Mouse (Mus musculus) ES-E14 (cell line): ENCODE data around the gene Nkapl. TPM values are rescaled to one million over a fixed set of nuclear protein-coding genes. Genes with fewer than 3 reads are reported as not detected.
"Not testable (repeated sequence)": the region's sequence is repeated elsewhere in the genome, so short reads cannot be mapped to it uniquely, and the experiment has no call there.

Experiments used
- DNase-seq: peaks from one replicate; pipeline ENCODE4 v3.0.0-alpha.2; 2013; ENCODE audit warnings: low read depth, low spot score
- H3K27ac ChIP-seq: 2 replicates; pipeline ENCODE4 v1.5.1; 2012; ENCODE audit warnings: low read depth, mild to moderate bottlenecking, low read length, moderate library complexity, mixed read lengths; ENCODE audit not compliant: poor library complexity, insufficient read depth, severe bottlenecking
- H3K36me3 ChIP-seq: 2 replicates; pipeline ENCODE4 v1.6.1; 2012; ENCODE audit warnings: mild to moderate bottlenecking, low read length, moderate library complexity, mixed read lengths; ENCODE audit not compliant: control insufficient read depth, poor library complexity, insufficient read depth, severe bottlenecking
- H3K4me1 ChIP-seq, 2 experiments: fragments of 150-350 bp in 1 of 2; sonication (generic) in 1 of 2; 2 replicates each; pipeline ENCODE4 v1.6.1; 2012; ENCODE audit warnings: low read length in 2 of 2, mild to moderate bottlenecking in 1 of 2, mixed read lengths in 1 of 2; ENCODE audit not compliant: control insufficient read depth in 2 of 2, insufficient read depth in 2 of 2, poor library complexity in 1 of 2
- H3K4me3 ChIP-seq, 2 experiments: fragments of 150-350 bp in 1 of 2; sonication (generic) in 1 of 2; 2 replicates each; pipeline ENCODE4 v1.5.1; 2012; ENCODE audit warnings: low read length in 2 of 2, low read depth in 1 of 2, mild to moderate bottlenecking in 1 of 2, mixed read lengths in 1 of 2; ENCODE audit not compliant: insufficient read depth in 1 of 2, poor library complexity in 1 of 2, severe bottlenecking in 1 of 2
- H3K9ac ChIP-seq: 2 replicates; pipeline ENCODE4 v1.6.1; 2012; ENCODE audit warnings: low read depth, mild to moderate bottlenecking, low read length, mixed read lengths; ENCODE audit not compliant: poor library complexity, insufficient read depth, severe bottlenecking
- H3K9me3 ChIP-seq: fragments of 150-350 bp; sonication (generic); 2 replicates; pipeline ENCODE4 v1.6.1; 2012; ENCODE audit warnings: low read depth, mild to moderate bottlenecking, low read length; ENCODE audit not compliant: control insufficient read depth, insufficient read depth
- CHD2 ChIP-seq: IDR thresholded peaks from 2 replicates; pipeline ENCODE4 v1.6.1; 2014; ENCODE audit warnings: mild to moderate bottlenecking, low read depth, low read length, inconsistent platforms
- HCFC1 ChIP-seq: IDR thresholded peaks from 2 replicates; pipeline ENCODE4 v1.6.1; 2012; ENCODE audit warnings: low read length, inconsistent platforms, borderline replicate concordance; ENCODE audit not compliant: insufficient read depth
- MAFK ChIP-seq: IDR thresholded peaks from 2 replicates; pipeline ENCODE4 v1.6.1; 2014; ENCODE audit warnings: mild to moderate bottlenecking, low read depth, low read length, inconsistent platforms; ENCODE audit not compliant: insufficient read depth
- ZC3H11A ChIP-seq: IDR thresholded peaks from 2 replicates; pipeline ENCODE4 v1.6.1; 2012; ENCODE audit warnings: low read depth, mild to moderate bottlenecking, inconsistent platforms, low read length, borderline replicate concordance
- ZNF384 ChIP-seq: IDR thresholded peaks from 2 replicates; pipeline ENCODE4 v1.6.1; 2012; ENCODE audit warnings: low read depth, low read length, inconsistent platforms
- in situ Hi-C, 2 experiments: fragments of 600-800 bp; cut with MboI; formaldehyde crosslinking; loops; one replicate each; pipeline ENCODE4 v1.15.1; 2025; ENCODE audit warnings: low sequenced_read_pairs in 2 of 2, inconsistent platforms in 1 of 2; ENCODE audit not compliant: unreplicated experiment in 2 of 2
- total RNA-seq: library from RNA; depleted of rRNA; stranded (reverse); fragments of 300-350 nt; gene quantifications from 2 replicates; pipeline ENCODE4 v1.2.3, GENCODE M21; 2012; rRNA removed

Nkapl gene
- total RNA-seq = 0.58 and 0.98 TPM in 2 replicates

- in situ Hi-C loops = no loop called here
- 0 out of 4 replicates have a peak, but pooled peaks cover 0 to 2% of the 10 kb centered on the region in 2 experiments for H3K4me1 ChIP-seq
- peak within 1 kb of the TSS; percentile 58 for H3K9ac ChIP-seq
- H3K9me3 ChIP-seq = no peaks in the 10 kb centered on the region
- no peaks in the 10 kb centered on the region for H3K36me3 ChIP-seq
- DNase-seq = peak; percentile 86
- H3K4me3 ChIP-seq = peak within 1 kb of the TSS; percentile 66 to 75
- no peak within 1 kb of the TSS for H3K27ac ChIP-seq
- TF ChIP-seq MAFK (no peak), ZNF384 (0 out of 2 replicates have a peak, but pooled peaks have one; percentile 10), CHD2 (no peak), HCFC1 (no peak), ZC3H11A (no peak)
These were observed at the start of gene Nkapl for GRCm38 (mm10) chr13:21468061-21469019. Nkapl (minus strand) TSS chr13:21468509.

DNA sequence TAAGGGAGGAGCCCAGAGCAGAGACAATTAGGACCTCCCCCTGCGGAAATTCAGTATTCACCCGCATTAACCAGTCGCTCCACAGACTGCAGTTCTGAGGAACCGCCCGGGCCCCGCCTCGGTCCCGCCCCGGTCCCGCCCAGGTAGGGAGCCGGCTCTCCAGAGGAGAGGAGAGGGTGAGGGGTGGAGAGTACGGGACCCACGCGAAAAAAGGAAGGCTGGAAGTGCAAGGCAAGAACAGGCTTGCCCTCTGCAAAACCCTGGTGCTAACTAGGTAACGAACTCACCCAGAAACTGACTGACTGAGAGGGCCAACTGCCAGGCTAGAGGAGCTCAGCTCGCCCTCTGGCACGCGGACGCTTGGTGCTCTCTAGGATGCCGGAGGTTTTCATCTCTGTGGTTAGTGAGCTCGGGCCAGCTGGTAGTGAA is 37.9 kb upstream of the Nkapl start:
- H3K4me3 ChIP-seq = peak overlapping the region; percentile 77 to 92
- no peaks in the 10 kb centered on the region for H3K36me3 ChIP-seq
- H3K4me1 ChIP-seq = peaks cover 0 to 2% of the 10 kb centered on the region in 2 experiments; a peak in 1 of 4 replicates
- H3K9me3 ChIP-seq = no peaks in the 10 kb centered on the region
- peak overlapping the region; percentile 97 for H3K9ac ChIP-seq
- H3K27ac ChIP-seq = no peak overlapping the region
- DNase-seq = peak; percentile 81
- TF ChIP-seq MAFK (no peak), CHD2 (no peak), HCFC1 (peak; percentile 69), ZNF384 (no peak)
- in situ Hi-C loops = no loop called here

DNA sequence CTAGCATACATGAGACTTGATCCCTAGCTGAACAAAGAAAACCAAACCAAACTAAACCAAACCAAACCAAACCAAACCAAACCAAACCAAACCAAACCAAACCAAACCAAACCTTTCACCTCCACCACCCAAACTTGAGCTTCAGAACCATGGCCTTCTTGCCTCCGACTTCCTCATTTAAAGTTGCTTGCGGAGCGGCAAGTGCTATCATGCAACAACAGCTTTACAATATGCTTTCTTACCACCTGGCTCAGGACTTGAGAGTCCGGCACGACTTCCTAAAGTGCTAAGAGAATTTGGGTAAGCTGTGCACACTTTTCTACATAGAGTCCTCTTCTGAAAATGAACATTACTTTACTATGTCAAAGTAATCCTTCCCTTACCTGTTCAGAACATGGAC is 34.0 kb upstream of the Nkapl start:
- DNase-seq = no peak
- in situ Hi-C loops = no loop called here
- H3K27ac ChIP-seq = no peak overlapping the region

GRCm38 (mm10) chr13:21501182-21501581 is 32.9 kb upstream of the Nkapl start, which contains the start of gene Gm11273:
Gm11273 (minus strand) TSS chr13:21501418.
- H3K4me3 ChIP-seq, H3K27ac ChIP-seq, H3K9ac ChIP-seq, DNase-seq, H3K4me1 ChIP-seq, H3K9me3 ChIP-seq, in situ Hi-C loops, H3K36me3 ChIP-seq: not testable (repeated sequence)

More for the DNA sequence above, 34.0 kb upstream of the Nkapl start:
- TF ChIP-seq MAFK (no peak), ZC3H11A (no peak), ZNF384 (no peak), CHD2 (no peak), HCFC1 (no peak)
- H3K36me3 ChIP-seq = no peaks in the 10 kb centered on the region
- peaks cover 0 to 2% of the 10 kb centered on the region in 2 experiments; a peak in 1 of 4 replicates for H3K4me1 ChIP-seq
- H3K9ac ChIP-seq = no peak overlapping the region
- no peaks in the 10 kb centered on the region for H3K9me3 ChIP-seq
- no peak overlapping the region for H3K4me3 ChIP-seq
